Mouse (Mus musculus) forebrain, embryonic 12.5 days (tissue): ENCODE data around the gene Rdm1. TPM values are rescaled to one million over a fixed set of nuclear protein-coding genes. Genes with fewer than 3 reads are reported as not detected.
"Not testable (repeated sequence)": the region's sequence is repeated elsewhere in the genome, so short reads cannot be mapped to it uniquely, and the experiment has no call there.

ENCODE experiments used
- ATAC-seq: fragments of 200-750 bp; cut with Nextera tagmentation; 2 replicates; pipeline ENCODE4 v1.8.0; 2017; ENCODE audit warnings: moderate TSS enrichment; ENCODE audit not compliant: low FRiP score
- H3K27ac ChIP-seq: fragments of 300-500 bp; sonication (generic); 2 replicates; pipeline ENCODE4 v1.5.1; 2016; ENCODE audit warnings: mild to moderate bottlenecking
- H3K27me3 ChIP-seq: fragments of 300-500 bp; sonication (generic); 2 replicates; pipeline ENCODE4 v1.6.1; 2016; ENCODE audit warnings: mild to moderate bottlenecking
- H3K36me3 ChIP-seq: fragments of 300-500 bp; sonication (generic); replicated peaks from 2 replicates; pipeline ENCODE4 v1.6.1; 2016; ENCODE audit warnings: mild to moderate bottlenecking
- H3K4me1 ChIP-seq: fragments of 300-500 bp; sonication (generic); 2 replicates; pipeline ENCODE4 v1.6.1; 2016
- H3K4me2 ChIP-seq: fragments of 300-500 bp; sonication (generic); 2 replicates; pipeline ENCODE4 v1.6.1; 2016; ENCODE audit warnings: mild to moderate bottlenecking, moderate library complexity
- H3K4me3 ChIP-seq: fragments of 300-500 bp; sonication (generic); replicated peaks from 2 replicates; pipeline ENCODE4 v1.5.1; 2016; ENCODE audit warnings: mild to moderate bottlenecking
- H3K9ac ChIP-seq: fragments of 300-500 bp; sonication (generic); 2 replicates; pipeline ENCODE4 v1.6.1; 2016; ENCODE audit warnings: mild to moderate bottlenecking
- H3K9me3 ChIP-seq: fragments of 300-500 bp; sonication (generic); 2 replicates; pipeline ENCODE4 v1.6.1; 2016
- WGBS: fragments of 180-500 bp; shearing (Covaris S2); methylation state at CpG from one replicate; pipeline ENCODE4 v1.1.7; 2016; 5-methylcytosine and 5-hydroxymethylcytosine counted together
- polyA plus RNA-seq: library from polyadenylated mRNA; unstranded; fragments of >200 nt; fragmentation: Nextera tagmentation; extraction: Ambion mirVana; gene quantifications from 2 replicates; pipeline ENCODE4 v1.2.1, GENCODE M21; 2016

Gene Rdm1
- polyA plus RNA-seq, 1 experiment from 2014 or later = 50.9 TPM

DNA sequence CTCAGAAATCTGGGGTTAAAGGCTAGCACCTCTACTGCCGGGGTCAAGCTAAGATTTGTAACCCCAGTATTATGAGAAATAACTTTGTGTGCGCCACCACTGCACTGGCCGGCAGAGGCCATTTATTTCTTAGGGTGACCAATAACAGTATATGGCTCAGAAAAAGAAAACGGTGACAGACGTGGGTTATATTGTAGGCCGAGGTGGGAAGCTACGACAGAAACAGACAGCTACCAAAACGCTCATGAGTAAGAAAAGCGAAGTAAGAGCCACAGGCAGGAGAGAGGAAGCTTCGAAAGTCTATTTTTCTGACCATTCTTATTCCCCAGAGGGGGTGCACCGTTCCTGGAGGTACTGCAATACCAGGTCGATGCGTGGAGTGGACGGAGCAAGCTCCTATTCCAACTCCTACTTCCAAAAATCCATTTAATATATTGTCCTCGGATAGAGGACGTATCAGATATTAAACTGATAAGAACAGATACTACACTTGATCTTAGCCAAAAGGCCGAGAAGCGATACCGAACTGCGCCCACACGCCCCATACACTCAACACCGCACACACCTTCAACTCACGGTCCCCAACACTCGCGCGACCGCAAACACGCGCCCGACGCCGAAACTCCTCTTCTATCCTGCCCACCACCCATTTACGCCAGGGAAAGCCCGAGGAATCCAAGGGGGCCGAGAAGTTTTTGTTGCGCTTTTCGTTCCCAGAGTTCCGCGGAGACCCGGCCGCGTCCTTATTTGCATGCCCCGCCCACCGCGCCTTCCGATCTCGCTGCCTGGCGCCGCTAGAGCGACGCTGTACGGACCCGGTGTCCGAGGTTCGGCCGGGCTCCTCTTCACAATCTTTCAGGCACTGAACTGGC lies 18.7 kb downstream of the Rdm1 start:
- not testable (repeated sequence) for H3K4me1 ChIP-seq, H3K27me3 ChIP-seq, H3K36me3 ChIP-seq, H3K9me3 ChIP-seq
- Histone ChIP-seq H3K4me3 (peak overlapping the region; percentile 29), H3K27ac (peak overlapping the region; percentile 93), H3K9ac (peak overlapping the region; percentile 44), H3K4me2 (peak overlapping the region; percentile 48)
- ATAC-seq = peak; percentile 83
- WGBS = under 1% methylated on average over 43 of the region's 56 CpGs

DNA sequence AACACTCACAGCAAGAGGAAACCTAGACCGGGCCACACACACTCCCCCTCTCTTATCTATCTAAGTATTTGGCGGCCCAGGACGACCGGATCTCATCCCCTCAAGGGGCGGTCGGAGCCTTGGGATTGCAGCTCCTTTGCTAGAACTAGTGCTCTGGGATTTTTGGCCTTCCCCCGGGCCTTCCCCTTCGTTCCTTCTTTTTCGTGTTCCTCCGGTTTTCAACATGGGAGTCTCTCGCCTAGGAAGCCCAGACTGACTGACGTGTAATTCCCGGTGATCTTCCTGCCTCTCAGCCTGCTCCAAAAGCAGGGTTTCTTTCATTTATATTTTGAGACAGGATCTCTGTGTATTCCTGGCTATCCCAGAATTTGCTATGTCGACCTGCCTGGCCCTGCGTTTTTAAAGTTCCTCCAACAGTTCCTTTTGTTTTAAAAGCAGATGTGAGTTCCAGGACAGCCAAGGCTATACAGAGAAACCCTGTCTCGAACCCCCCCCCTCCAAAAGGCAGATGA lies 19.3 kb downstream of the Rdm1 start:
- WGBS = 13% methylated on average over 16 of the region's 16 CpGs
- not testable (repeated sequence) for ATAC-seq, H3K27me3 ChIP-seq, H3K36me3 ChIP-seq, H3K9me3 ChIP-seq, H3K4me1 ChIP-seq
- Histone ChIP-seq H3K27ac (peak overlapping the region; percentile 93), H3K9ac (peak overlapping the region; percentile 44), H3K4me2 (peak overlapping the region; percentile 48), H3K4me3 (peak overlapping the region; percentile 29)

DNA sequence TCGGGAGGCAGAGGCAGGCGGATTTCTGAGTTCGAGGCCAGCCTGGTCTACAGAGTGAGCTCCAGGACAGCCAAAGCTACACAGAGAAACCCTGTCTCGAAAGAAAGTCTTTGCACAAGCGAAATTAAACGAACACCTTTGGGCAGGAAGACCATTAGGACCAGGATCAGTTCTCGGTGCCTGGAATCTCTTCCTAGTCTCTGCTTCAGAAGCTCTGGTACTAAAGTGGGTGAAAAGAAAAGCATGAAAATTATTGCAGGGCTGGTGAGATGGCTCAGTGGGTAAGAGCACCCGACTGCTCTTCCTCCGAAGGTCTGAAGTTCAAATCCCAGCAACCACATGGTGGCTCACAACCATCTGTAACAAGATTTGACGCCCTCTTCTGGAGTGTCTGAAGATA lies 20.1 kb downstream of the Rdm1 start:
- ATAC-seq, H3K9ac ChIP-seq, H3K27ac ChIP-seq, H3K9me3 ChIP-seq, H3K4me2 ChIP-seq, H3K27me3 ChIP-seq, H3K4me3 ChIP-seq, H3K4me1 ChIP-seq, H3K36me3 ChIP-seq: not testable (repeated sequence)
- 90% methylated on average over 10 of the region's 10 CpGs for WGBS

DNA sequence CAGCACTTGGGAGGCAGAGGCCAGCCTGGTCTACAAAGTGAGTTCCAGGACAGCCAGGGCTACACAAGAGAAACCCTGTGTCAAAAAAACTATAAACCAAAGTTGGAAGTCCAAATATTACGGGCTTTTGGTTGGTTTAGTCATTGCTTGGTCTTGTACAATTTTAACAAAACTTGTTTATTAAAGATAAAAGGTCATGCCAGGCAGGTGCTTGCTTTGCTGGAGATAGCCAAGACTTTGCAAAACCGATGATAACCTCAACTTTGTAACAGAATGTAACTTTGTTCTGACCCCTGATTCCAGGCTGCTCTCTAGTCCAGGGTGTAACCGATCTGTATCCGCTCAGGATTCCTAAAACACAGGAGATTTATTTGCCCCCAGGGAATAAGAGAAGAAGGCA lies 29.4 kb downstream of the Rdm1 start:
- ATAC-seq = no peak
- no peak overlapping the region for H3K4me3 ChIP-seq
- H3K9me3 ChIP-seq = no peaks in the 10 kb centered on the region
- H3K9ac ChIP-seq = no peak overlapping the region
- no peak overlapping the region for H3K4me2 ChIP-seq
- 0 out of 2 replicates have a peak, but pooled peaks cover 16% of the 10 kb centered on the region for H3K27me3 ChIP-seq
- peaks cover 7% of the 10 kb centered on the region for H3K4me1 ChIP-seq
- H3K36me3 ChIP-seq = no peaks in the 10 kb centered on the region
- no peak overlapping the region for H3K27ac ChIP-seq
- 91% methylated on average over 4 of the region's 4 CpGs for WGBS

DNA sequence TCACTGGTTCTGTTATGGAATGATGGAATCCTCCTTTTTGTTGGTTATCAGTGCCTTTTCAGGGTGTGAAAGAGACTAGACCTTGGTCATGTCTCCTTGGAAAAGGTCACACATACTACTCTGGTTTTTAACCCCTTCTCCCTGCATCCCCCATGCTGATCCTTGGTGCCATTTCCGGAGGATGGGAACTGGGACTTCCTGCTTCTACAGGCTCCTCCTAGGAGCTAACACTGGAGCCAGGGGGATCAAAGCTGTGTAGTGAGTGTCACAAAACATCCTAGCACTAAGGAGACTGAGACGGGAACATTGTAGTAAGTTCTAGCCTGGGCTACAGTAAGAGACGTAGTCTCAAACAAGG lies 30.5 kb downstream of the Rdm1 start:
- peak; percentile 44 for ATAC-seq
- no peaks in the 10 kb centered on the region for H3K9me3 ChIP-seq
- H3K27ac ChIP-seq = peak overlapping the region; percentile 95
- 2% methylated on average over 3 of the region's 3 CpGs for WGBS
- H3K27me3 ChIP-seq = 0 out of 2 replicates have a peak, but pooled peaks cover 16% of the 10 kb centered on the region
- H3K36me3 ChIP-seq = no peaks in the 10 kb centered on the region
- peak overlapping the region; percentile 63 for H3K9ac ChIP-seq
- H3K4me1 ChIP-seq = peaks cover 7% of the 10 kb centered on the region
- peak overlapping the region; percentile 22 for H3K4me3 ChIP-seq
- peak overlapping the region; percentile 49 for H3K4me2 ChIP-seq

DNA sequence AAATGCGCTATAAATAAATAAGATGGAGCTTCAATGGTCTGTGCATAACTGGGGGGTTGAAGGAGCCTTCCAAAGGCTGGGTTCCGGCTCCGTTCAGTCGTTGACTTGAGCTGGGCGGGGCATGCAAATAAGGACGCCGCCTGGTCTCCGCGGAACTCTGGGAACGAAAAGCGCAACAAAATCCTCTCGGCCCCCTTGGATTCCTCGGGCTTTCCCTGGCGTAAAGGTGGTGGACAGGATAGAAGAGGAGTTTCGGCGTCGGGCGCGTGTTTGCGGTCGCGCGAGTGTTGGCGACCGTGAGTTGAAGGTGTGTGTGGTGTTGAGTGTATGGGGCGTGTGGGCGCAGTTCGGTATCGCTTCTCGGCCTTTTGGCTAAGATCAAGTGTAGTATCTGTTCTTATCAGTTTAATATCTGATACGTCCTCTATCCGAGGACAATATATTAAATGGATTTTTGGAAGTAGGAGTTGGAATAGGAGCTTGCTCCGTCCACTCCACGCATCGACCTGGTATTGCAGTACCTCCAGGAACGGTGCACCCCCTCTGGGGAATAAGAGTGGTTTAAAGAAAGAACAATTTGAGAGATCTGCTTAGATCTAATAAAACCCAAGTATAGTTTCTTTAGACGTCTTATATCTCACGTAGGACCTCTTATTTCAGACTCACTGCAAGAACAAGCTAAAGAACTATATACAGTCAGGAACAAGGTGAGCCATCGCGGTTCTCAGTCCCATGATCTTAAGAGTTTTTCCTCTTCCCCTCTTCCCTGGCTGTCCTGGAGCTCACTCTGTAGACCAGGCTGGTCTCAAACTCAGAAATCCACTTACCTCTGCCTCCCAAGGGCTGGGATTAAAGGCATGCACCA lies 31.1 kb downstream of the Rdm1 start:
- peak; percentile 91 for ATAC-seq
- peak overlapping the region; percentile 22 for H3K4me3 ChIP-seq
- not testable (repeated sequence) for H3K9me3 ChIP-seq, H3K4me1 ChIP-seq, H3K36me3 ChIP-seq
- peak overlapping the region; percentile 49 for H3K4me2 ChIP-seq
- 0% methylated on average over 38 of the region's 40 CpGs for WGBS
- 0 out of 2 replicates have a peak, but pooled peaks cover 15% of the 10 kb centered on the region for H3K27me3 ChIP-seq
- peak overlapping the region; percentile 95 for H3K27ac ChIP-seq
- peak overlapping the region; percentile 63 for H3K9ac ChIP-seq

DNA sequence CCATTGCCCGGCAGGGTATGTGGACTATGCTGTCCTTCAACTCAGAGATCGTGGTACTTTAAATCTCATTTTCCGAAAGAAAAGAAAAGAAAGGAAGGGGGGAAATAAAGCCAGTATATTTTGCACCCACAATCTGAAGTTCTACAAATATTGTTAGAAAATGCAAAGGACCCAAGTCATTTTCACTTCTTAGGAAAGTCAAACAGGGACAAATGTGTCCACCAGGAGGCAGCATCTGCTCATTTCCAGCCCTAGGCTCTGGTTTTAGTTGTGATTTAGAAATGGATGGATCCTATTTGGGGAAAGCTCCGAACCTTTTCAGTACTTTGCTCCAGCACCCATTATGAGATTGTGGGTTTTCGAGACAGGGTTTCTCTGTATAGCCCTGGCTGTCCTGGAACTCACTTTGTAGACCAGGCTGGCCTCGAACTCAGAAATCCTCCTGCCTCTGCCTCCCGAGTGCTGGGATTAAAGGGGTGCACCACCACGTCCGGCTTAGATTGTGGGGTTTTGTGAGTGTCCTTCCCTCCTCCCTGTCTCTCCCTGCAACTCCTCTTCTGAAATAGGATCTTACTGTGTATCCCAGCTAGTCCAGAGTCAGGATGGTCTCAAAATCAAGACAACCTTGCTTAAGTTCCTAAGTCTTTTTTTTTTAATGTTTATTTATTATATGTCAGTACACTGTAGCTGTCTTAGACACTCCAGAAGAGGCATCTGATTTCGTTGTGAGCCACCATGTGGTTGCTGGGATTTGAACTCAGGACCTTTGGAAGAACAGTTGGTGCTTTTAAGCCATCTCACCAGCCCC lies 32.0 kb downstream of the Rdm1 start:
- Histone ChIP-seq H3K27ac (peak overlapping the region; percentile 84), H3K4me2 (no peak overlapping the region), H3K36me3 (no peaks in the 10 kb centered on the region), H3K27me3 (peaks cover 6% of the 10 kb centered on the region; the same call in 1 of the 2 replicates), H3K9me3 (no peaks in the 10 kb centered on the region), H3K9ac (no peak overlapping the region), H3K4me3 (no peak overlapping the region), H3K4me1 (peaks cover 7% of the 10 kb centered on the region)
- ATAC-seq = peak; percentile 8; the same call in 1 of the 2 replicates
- WGBS = 34% methylated on average over 10 of the region's 10 CpGs

DNA sequence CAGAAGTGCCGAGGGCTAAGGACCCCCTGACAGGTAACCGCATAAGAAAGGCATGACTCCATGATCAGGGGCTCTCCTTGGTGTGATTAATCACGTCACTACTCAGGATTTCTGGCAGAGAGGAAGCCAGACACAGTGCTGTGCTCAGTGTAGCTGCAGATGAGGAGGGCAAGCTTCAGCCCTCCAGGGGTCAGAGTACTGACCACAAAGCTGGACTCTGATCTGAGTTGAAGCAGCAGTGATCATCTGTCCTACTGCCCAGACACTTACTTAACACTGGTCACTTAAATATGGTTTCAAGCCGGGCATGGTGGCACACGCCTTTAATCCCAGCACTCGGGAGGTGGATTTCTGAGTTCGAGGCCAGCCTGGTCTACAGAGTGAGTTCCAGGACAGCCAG lies 34.2 kb downstream of the Rdm1 start:
- H3K36me3 ChIP-seq = no peaks in the 10 kb centered on the region
- no peak for ATAC-seq
- H3K27ac ChIP-seq = no peak overlapping the region
- H3K4me2 ChIP-seq = no peak overlapping the region
- peaks cover under 1% of the 10 kb centered on the region for H3K27me3 ChIP-seq
- peaks cover 16% of the 10 kb centered on the region for H3K4me1 ChIP-seq
- no peak overlapping the region for H3K4me3 ChIP-seq
- H3K9me3 ChIP-seq = no peaks in the 10 kb centered on the region
- 83% methylated on average over 7 of the region's 7 CpGs for WGBS
- no peak overlapping the region for H3K9ac ChIP-seq

DNA sequence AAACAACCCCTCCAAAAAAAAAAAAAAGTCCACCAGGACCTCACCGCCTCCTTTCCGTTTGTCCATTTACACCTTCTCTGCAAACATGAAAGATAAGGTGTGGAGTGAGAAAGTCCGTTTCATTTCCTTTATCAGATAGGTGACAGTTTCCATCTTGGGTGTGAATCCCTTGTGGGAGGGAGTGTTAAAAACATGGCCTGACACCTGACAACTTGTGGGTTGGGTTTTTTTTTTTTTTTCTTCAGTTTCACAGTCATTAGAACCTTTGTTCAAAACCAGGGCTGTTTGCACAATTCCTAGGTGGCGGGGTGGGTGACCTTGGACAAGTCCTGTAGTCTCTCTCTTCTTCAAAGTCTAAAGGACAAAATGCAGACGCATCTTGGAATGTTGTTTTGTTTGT lies 34.8 kb downstream of the Rdm1 start:
- 82% methylated on average over 5 of the region's 5 CpGs for WGBS
- Histone ChIP-seq H3K36me3 (no peaks in the 10 kb centered on the region), H3K27me3 (peaks cover 6% of the 10 kb centered on the region), H3K4me3 (no peak overlapping the region), H3K27ac (no peak overlapping the region), H3K9ac (no peak overlapping the region), H3K4me1 (peaks cover 16% of the 10 kb centered on the region), H3K4me2 (no peak overlapping the region), H3K9me3 (no peaks in the 10 kb centered on the region)
- no peak for ATAC-seq

DNA sequence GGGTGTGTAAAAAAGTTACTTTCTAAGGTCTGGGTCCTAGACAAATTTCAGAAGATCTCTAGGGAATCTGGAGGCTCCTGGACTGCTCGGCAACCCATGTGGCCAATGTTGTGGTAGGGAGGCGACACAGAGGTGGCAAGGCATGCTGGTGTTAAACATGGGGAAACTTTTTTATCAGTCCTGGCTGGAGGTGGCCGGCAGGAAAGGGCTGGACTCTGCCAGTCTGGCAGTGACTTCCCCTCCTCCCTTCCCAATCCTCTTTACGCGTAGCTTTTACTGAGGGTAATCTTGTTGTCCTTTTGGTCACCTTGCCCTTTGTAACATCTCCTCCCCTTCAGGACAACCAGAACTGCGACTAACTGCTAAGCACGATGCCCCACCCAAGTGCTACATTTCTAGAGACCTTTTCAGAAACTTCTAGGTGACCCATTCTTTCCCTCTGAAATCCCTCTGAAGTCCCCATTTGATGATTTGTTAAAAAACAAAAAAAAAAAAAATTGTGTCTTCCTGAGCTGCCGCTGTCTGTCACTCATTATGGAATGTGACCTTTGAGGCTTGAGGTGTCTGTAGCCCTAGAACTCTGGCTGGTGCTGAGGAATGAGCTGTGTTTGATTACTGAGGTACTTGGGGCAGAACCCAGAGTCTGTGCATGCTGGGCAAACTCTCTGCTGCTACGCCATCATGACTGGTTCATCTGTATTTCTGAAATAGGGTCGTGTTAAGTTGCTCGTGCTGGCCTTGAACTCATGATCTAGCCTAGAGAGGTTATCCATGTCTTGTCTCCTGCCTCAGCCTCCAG lies 36.4 kb downstream of the Rdm1 start:
- Histone ChIP-seq H3K27me3 (peaks cover 12% of the 10 kb centered on the region), H3K4me2 (no peak overlapping the region), H3K4me1 (peaks cover 18% of the 10 kb centered on the region), H3K9me3 (no peaks in the 10 kb centered on the region), H3K27ac (no peak overlapping the region), H3K4me3 (no peak overlapping the region), H3K9ac (no peak overlapping the region), H3K36me3 (no peaks in the 10 kb centered on the region)
- WGBS = 80% methylated on average over 11 of the region's 11 CpGs
- no peak for ATAC-seq
